In the genomic region with DNA sequence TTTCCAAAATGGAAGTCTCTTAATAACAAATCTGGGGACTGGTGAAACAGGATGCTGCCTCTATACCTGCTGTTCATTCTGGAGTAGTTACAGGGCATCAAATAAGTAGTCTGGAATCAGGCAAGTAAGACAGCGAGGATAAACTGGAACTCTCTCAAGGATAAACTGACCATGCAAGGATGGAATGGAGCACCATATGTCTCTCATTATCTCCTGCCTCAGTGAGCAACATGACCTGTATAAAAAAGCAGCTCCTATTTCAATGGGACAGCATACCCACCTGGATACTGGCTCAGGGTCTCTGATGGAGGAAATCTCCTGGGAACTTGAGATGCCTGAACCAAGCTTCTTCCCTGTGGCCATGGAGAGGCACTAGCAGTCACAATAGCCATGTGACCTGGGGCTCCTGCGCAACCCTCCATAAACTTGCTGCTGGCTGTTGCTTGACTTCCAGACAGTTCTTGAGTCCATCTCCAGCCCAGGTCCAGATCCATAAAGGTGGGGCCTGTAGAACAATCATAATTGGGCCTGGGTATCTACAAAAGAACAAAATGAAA, we compare ENCODE assay signal across 29 mouse cellular contexts.
DNase-seq lines count a peak whose midpoint lies in the region; ATAC-seq and TF ChIP-seq lines count a peak whose summit lies in the region.
"Had no signal": no experiment of that assay in that cellular context is flagged by ENCODE, and none has a peak within 500 bp of the region (broad histone marks: within the 10 kb centered on the region; RNA-seq: fewer than 3 reads in every experiment).

No protein-coding gene starts in this region.

- no peaks in the 10 kb centered on the region for H3K36me3 ChIP-seq in midbrain, embryonic 14.5 days (ENCODE audit: control insufficient read depth, insufficient read depth, low read length)
- H3K36me3 ChIP-seq: embryonic facial prominence, embryonic 10.5 days; embryonic facial prominence, embryonic 13.5 days; forebrain, embryonic 12.5 days; forebrain, embryonic 15.5 days; heart, embryonic 10.5 days; heart, embryonic 13.5 days had no signal

- 31% methylated on average over 2 of the region's 2 CpGs for WGBS in cerebellum, adult 2 months
- 100% methylated on average over 2 of the region's 2 CpGs for WGBS in midbrain, embryonic 14.5 days

- H3K9ac ChIP-seq in midbrain, embryonic 14.5 days (replicated peaks; ENCODE audit: low read length), result no peak overlapping the region
- H3K9ac ChIP-seq: embryonic facial prominence, embryonic 13.5 days; forebrain, embryonic 12.5 days; forebrain, embryonic 15.5 days; heart, embryonic 13.5 days; hindbrain, embryonic 14.5 days had no signal

- no peak for TF ChIP-seq CTCF in cerebellum, adult 2 months (IDR thresholded peaks at IDR 0.05; ENCODE audit: borderline replicate concordance, insufficient read depth, low read depth, low read length)

- no peak for DNase-seq in cerebellum, postnatal 4 days (ENCODE audit: low spot score in 2 of 2)
- DNase-seq in cerebellum, adult 2 months, result peak; percentile 72 to 92
- DNase-seq in cerebellum, adult 9-11 months, result peak; percentile 88
- peak; percentile 32 to 71 for DNase-seq in cerebellum, postnatal 36 days
- DNase-seq in midbrain, embryonic 14.5 days, result no peak
- no peak for DNase-seq in ovary, postnatal 14 days (ENCODE audit: low spot score)
- DNase-seq in adrenal gland, postnatal 4 days (ENCODE audit: low spot score in 2 of 2), result no peak
- DNase-seq: adrenal gland, postnatal 10 days; adrenal gland, postnatal 36 days; embryo, embryonic 11 days; gastrocnemius, postnatal 10 days; gastrocnemius, postnatal 36 days; heart, adult 2 months; heart, postnatal 14 days; heart, postnatal 4 days; kidney, adult 18-20 months had no signal

- TF ChIP-seq POLR2A in cerebellum, adult 2 months (IDR thresholded peaks at IDR 0.05; ENCODE audit: borderline replicate concordance, insufficient read depth, low read length), result no peak

- no peaks in the 10 kb centered on the region for H3K27me3 ChIP-seq in cerebellum, adult 2 months (ENCODE audit: control insufficient read depth, insufficient read depth, low read length)
- H3K27me3 ChIP-seq in midbrain, embryonic 14.5 days (ENCODE audit: control insufficient read depth, insufficient read depth, low read length), result no peaks in the 10 kb centered on the region
- H3K27me3 ChIP-seq: embryonic facial prominence, embryonic 13.5 days; forebrain, embryonic 12.5 days; forebrain, embryonic 15.5 days; heart, embryonic 13.5 days had no signal

- H3K4me3 ChIP-seq in cerebellum, adult 2 months (replicated peaks; ENCODE audit: insufficient read depth, low read depth, low read length), result no peak overlapping the region
- H3K4me3 ChIP-seq in midbrain, embryonic 14.5 days (replicated peaks; ENCODE audit: low read depth, low read length), result no peak overlapping the region
- H3K4me3 ChIP-seq: embryonic facial prominence, embryonic 10.5 days; embryonic facial prominence, embryonic 13.5 days; erythroblast, embryonic 14.5 days; forebrain, embryonic 12.5 days; forebrain, embryonic 15.5 days; heart, adult 2 months; heart, embryonic 10.5 days; heart, embryonic 13.5 days had no signal

- no peaks in the 10 kb centered on the region for H3K9me3 ChIP-seq in midbrain, embryonic 14.5 days (ENCODE audit: control insufficient read depth, low read length)
- H3K9me3 ChIP-seq: embryonic facial prominence, embryonic 10.5 days; embryonic facial prominence, embryonic 13.5 days; forebrain, embryonic 12.5 days; forebrain, embryonic 15.5 days; heart, embryonic 10.5 days; heart, embryonic 13.5 days had no signal

- no peak overlapping the region for H3K4me2 ChIP-seq in midbrain, embryonic 14.5 days (ENCODE audit: low read length)
- H3K4me2 ChIP-seq: embryonic facial prominence, embryonic 13.5 days; forebrain, embryonic 12.5 days; forebrain, embryonic 15.5 days; heart, embryonic 13.5 days; hindbrain, embryonic 14.5 days had no signal

- ATAC-seq in cerebellum, adult (ENCODE audit: insufficient number of reproducible peaks, low FRiP score, low TSS enrichment), result peak; percentile 98
- no peak for ATAC-seq in midbrain, embryonic 14.5 days (ENCODE audit: low FRiP score, low TSS enrichment)
- ATAC-seq: activated CD4-positive, CD25-positive, alpha-beta regulatory T cell, adult 4 months; forebrain, embryonic 15.5 days; hindbrain, postnatal 0 days; inflammation-experienced regulatory T-cells, adult 6 months; intestine, embryonic 16.5 days had no signal

- peaks cover 19% of the 10 kb centered on the region for H3K4me1 ChIP-seq in cerebellum, adult 2 months (ENCODE audit: control insufficient read depth, insufficient read depth, low read length)
- peaks cover 6% of the 10 kb centered on the region for H3K4me1 ChIP-seq in midbrain, embryonic 14.5 days (ENCODE audit: control insufficient read depth, insufficient read depth, low read length)
- H3K4me1 ChIP-seq: embryonic facial prominence, embryonic 13.5 days had no signal

- H3K27ac ChIP-seq in cerebellum, adult 2 months (ENCODE audit: insufficient read depth, low read length), result peak overlapping the region; percentile 89
- H3K27ac ChIP-seq in midbrain, embryonic 14.5 days (replicated peaks; ENCODE audit: low read depth, low read length), result no peak overlapping the region
- H3K27ac ChIP-seq: embryonic facial prominence, embryonic 10.5 days; embryonic facial prominence, embryonic 13.5 days; forebrain, embryonic 12.5 days; forebrain, embryonic 15.5 days; heart, adult 2 months; heart, embryonic 10.5 days; heart, embryonic 13.5 days; hindbrain, embryonic 14.5 days; hindbrain, postnatal 0 days had no signal

Comparison
In these comparisons a context has a peak if more than half of its experiments do, and no peak if none do; other contexts are left out.
1. DNase-seq: peak in cerebellum, adult 2 months (2 of 2), cerebellum, adult 9-11 months (single experiment) and cerebellum, postnatal 36 days (2 of 2); none in cerebellum, postnatal 4 days (0 of 2), midbrain, embryonic 14.5 days (single experiment), ovary, postnatal 14 days (single experiment) and adrenal gland, postnatal 4 days (0 of 2).